Mouse (Mus musculus): Measurements from ENCODE around the gene Ptprk.

DNA sequence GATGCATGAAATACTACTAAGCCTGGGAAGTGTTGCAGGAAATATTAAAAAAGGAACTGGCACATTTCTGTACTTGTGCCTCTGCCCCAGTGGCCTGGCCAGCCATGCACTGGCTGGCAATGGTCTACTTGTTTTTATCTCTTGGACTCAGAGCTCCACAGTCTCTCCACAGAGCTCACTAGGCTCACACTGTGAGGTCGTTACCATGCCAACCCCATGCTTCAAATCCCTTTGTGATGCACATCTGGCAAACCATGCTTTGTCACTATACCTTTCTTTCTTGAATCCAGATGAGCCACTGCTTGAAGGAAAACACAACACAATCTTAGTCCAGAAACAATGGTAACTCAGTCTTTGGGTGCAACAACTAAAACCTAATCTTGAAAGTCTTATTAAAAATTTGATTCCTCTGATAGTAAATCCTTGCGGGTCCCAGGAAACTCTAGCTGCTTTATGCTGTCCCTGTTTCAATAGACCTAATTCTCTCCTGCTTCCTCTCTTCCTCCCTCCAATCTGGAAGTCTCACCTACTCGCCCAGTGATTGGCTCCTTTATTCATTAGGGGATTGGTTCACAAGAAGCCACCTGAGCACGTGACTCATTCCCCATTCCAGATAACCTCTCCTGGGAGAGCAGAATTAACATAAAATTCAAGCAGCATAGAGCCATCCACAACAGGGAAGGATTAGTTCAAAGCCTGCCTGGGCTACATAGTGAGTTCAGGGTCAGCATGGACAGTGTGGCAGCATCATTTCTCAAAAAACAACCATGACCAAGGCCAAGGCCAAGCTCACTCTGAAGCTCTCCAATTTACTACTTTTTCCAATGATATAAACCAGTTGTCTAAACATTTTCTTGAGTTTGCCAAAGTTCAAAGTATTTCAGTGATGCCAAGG, 157.9 kb downstream of the Ptprk start:
- TF ChIP-seq EP300 (IDR thresholded peaks at IDR 0.05; ENCODE audit: low read depth), result no peak
- TF ChIP-seq CTCF (IDR thresholded peaks at IDR 0.05; ENCODE audit: low read depth), result no peak
